ENCODE assay signal across 9 mouse cellular contexts in the genomic region with DNA sequence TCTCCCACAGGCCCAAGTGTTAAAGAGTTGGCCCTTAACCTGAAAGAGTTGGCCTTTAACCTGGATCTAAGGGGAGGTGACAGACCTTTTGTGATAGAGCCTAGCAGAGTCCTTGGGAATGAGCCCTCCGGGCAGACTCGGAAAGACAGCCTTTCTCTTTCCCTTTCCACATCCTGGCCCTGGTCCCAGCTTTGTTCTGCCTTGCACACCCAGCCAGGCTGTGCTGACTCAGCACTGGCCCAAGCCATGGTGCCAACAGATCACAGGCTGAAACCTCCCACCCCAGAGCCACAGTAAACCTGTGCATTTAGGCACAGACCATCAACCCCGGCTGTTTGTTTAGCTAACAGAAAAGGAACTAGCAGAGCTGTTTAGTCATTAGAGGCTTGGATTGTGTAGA. TPM values are rescaled to one million over a fixed set of nuclear protein-coding genes. Genes with fewer than 3 reads are reported as not detected.
A peak's percentile ranks its signal among the peaks of the same experiment; 100 is the strongest.
DNase-seq lines count a peak whose midpoint lies in the region; ATAC-seq and TF ChIP-seq lines count a peak whose summit lies in the region.
"Had no signal": no experiment of that assay in that cellular context is flagged by ENCODE, and none has a peak within 500 bp of the region (broad histone marks: within the 10 kb centered on the region; RNA-seq: fewer than 3 reads in every experiment).

No protein-coding gene starts in this region.

- intact Hi-C loops in heart, postnatal 25 days (cut with DNase I): no loop called here

- 19% methylated on average over 3 of the region's 3 CpGs for WGBS in embryonic facial prominence, embryonic 14.5 days
- WGBS in limb, embryonic 14.5 days: 36% methylated on average over 3 of the region's 3 CpGs

- H3K9me3 ChIP-seq in embryonic facial prominence, embryonic 14.5 days (ENCODE audit: control insufficient read depth, low read length): no peaks in the 10 kb centered on the region
- no peaks in the 10 kb centered on the region for H3K9me3 ChIP-seq in limb, embryonic 14.5 days (ENCODE audit: control insufficient read depth, low read length)
- H3K9me3 ChIP-seq: liver, embryonic 13.5 days had no signal

- H3K36me3 ChIP-seq in embryonic facial prominence, embryonic 14.5 days (ENCODE audit: control insufficient read depth, insufficient read depth, low read length): no peaks in the 10 kb centered on the region
- no peaks in the 10 kb centered on the region for H3K36me3 ChIP-seq in limb, embryonic 14.5 days (ENCODE audit: control insufficient read depth, insufficient read depth, low read length)
- H3K36me3 ChIP-seq: liver, embryonic 13.5 days had no signal

- H3K4me1 ChIP-seq in embryonic facial prominence, embryonic 14.5 days (ENCODE audit: control insufficient read depth, insufficient read depth, low read length): peaks cover 39% of the 10 kb centered on the region
- peaks cover 15% of the 10 kb centered on the region for H3K4me1 ChIP-seq in limb, embryonic 14.5 days (ENCODE audit: control insufficient read depth, insufficient read depth, low read length)
- H3K4me1 ChIP-seq: liver, embryonic 13.5 days had no signal

- DNase-seq in right cerebral cortex, postnatal 4 days: peak; percentile 32
- no peak for DNase-seq in right cerebral cortex, adult 18-20 months
- DNase-seq in embryonic facial prominence, embryonic 14.5 days (ENCODE audit: low spot score): peak; percentile 74
- DNase-seq in heart, postnatal 25 days (ENCODE audit: low spot score): peak; percentile 56
- no peak for DNase-seq in limb, embryonic 14.5 days (ENCODE audit: low spot score)
- peak; percentile 66 to 79 for DNase-seq in urinary bladder, postnatal 4 days (ENCODE audit: low spot score in 2 of 2)
- no peak for DNase-seq in thymus, postnatal 0 days (ENCODE audit: low spot score)
- DNase-seq in T-cell, adult 2 months (ENCODE audit: low spot score): no peak
- DNase-seq: liver, embryonic 13.5 days had no signal

- ATAC-seq in embryonic facial prominence, embryonic 14.5 days (ENCODE audit: low read depth): peak; percentile 74
- peak; percentile 47; the same call in 1 of the 2 replicates for ATAC-seq in limb, embryonic 14.5 days (ENCODE audit: low FRiP score, low read depth)

- no peak overlapping the region for H3K4me2 ChIP-seq in embryonic facial prominence, embryonic 14.5 days (ENCODE audit: low read depth, low read length)
- no peak overlapping the region for H3K4me2 ChIP-seq in limb, embryonic 14.5 days (replicated peaks; ENCODE audit: low read depth, low read length, severe bottlenecking)
- H3K4me2 ChIP-seq: liver, embryonic 13.5 days had no signal

- no peak overlapping the region for H3K9ac ChIP-seq in embryonic facial prominence, embryonic 14.5 days (ENCODE audit: low read depth, low read length)
- no peak overlapping the region for H3K9ac ChIP-seq in limb, embryonic 14.5 days (ENCODE audit: low read depth, low read length, severe bottlenecking)
- H3K9ac ChIP-seq: liver, embryonic 13.5 days had no signal

- no peak for TF ChIP-seq POLR2A in limb, embryonic 14.5 days (IDR thresholded peaks at IDR 0.05; ENCODE audit: borderline replicate concordance, extremely low read depth, insufficient read depth, insufficient read length)

- peak overlapping the region; percentile 5; the same call in 1 of the 2 replicates for H3K27ac ChIP-seq in embryonic facial prominence, embryonic 14.5 days (replicated peaks; ENCODE audit: low read depth, low read length)
- peak overlapping the region; percentile 43; the same call in 1 of the 2 replicates for H3K27ac ChIP-seq in limb, embryonic 14.5 days (replicated peaks; ENCODE audit: low read depth, low read length)
- H3K27ac ChIP-seq: liver, embryonic 13.5 days had no signal

- H3K4me3 ChIP-seq in embryonic facial prominence, embryonic 14.5 days (ENCODE audit: low read depth, low read length): no peak overlapping the region
- H3K4me3 ChIP-seq in limb, embryonic 14.5 days (replicated peaks; ENCODE audit: low read length): no peak overlapping the region
- H3K4me3 ChIP-seq: liver, embryonic 13.5 days had no signal

- H3K27me3 ChIP-seq in embryonic facial prominence, embryonic 14.5 days (replicated peaks; ENCODE audit: control insufficient read depth, insufficient read depth, low read length): no peaks in the 10 kb centered on the region
- no peaks in the 10 kb centered on the region for H3K27me3 ChIP-seq in limb, embryonic 14.5 days (ENCODE audit: control insufficient read depth, insufficient read depth, low read length)
- H3K27me3 ChIP-seq: liver, embryonic 13.5 days had no signal

RNA-seq across cellular contexts. Expression of a gene that starts 25.1 kb away (rescaled TPM):
- 49.2 and 59.2 TPM in 2 replicates for polyA plus RNA-seq in embryonic facial prominence, embryonic 14.5 days (2014; fragmentation: Nextera tagmentation; extraction: Ambion mirVana)
- total RNA-seq in heart, postnatal 25 days (2021): 1 to 10 TPM; 2.5 to 3.0 TPM
- polyA plus RNA-seq in limb, embryonic 14.5 days (2012; rRNA removed): 42.8 and 46.5 TPM in 2 replicates
- polyA plus RNA-seq in limb, embryonic 14.5 days (2014; fragmentation: Nextera tagmentation; extraction: Ambion mirVana): 55.2 and 65.4 TPM in 2 replicates
- polyA plus RNA-seq in thymus, postnatal 0 days (2015; fragmentation: Nextera tagmentation; extraction: Ambion mirVana): 0.82 and 1.0 TPM in 2 replicates

Comparison
In these comparisons a context has a peak if more than half of its experiments do, and no peak if none do; other contexts are left out.
1. DNase-seq: peak in right cerebral cortex, postnatal 4 days (single experiment), embryonic facial prominence, embryonic 14.5 days (single experiment), heart, postnatal 25 days (single experiment) and urinary bladder, postnatal 4 days (2 of 2); none in right cerebral cortex, adult 18-20 months (single experiment), limb, embryonic 14.5 days (single experiment), thymus, postnatal 0 days (single experiment) and T-cell, adult 2 months (single experiment).
2. RNA of a gene that starts 25.1 kb away (polyA plus RNA-seq): 42.8 to 65.4 TPM in limb, embryonic 14.5 days and 49.2 to 59.2 TPM in embryonic facial prominence, embryonic 14.5 days; 0.82 to 1.0 TPM in thymus, postnatal 0 days; every median in the first group is over 10 times any median in the second.